Mouse (Mus musculus) R1 (cell line): Measurements from ENCODE around the gene Pou6f1.

Source experiments
- DNase-seq: peaks from one replicate; pipeline ENCODE4 v3.0.0-alpha.2; 2018; ENCODE audit warnings: low read depth, low spot score

Gene Pou6f1

DNA sequence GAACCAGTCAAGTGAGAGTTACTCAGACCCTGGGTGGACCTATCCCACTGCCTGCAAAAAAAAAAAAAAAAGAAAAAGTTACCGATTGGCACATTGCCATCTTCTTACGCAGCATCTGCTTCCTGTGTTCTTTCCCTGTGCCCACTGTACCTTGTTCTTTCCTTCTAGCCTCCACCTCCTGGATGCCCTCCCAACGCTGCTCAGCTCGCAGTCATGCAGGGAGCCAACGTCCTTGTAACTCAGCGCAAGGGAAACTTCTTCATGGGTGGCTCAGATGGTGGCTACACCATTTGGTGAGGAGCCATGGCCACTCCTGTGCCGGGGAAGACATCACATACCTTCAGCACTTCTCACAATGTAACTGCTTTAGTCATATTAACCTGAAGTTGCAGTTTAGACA is 19.4 kb upstream of the Pou6f1 start:
- no peak for DNase-seq

DNA sequence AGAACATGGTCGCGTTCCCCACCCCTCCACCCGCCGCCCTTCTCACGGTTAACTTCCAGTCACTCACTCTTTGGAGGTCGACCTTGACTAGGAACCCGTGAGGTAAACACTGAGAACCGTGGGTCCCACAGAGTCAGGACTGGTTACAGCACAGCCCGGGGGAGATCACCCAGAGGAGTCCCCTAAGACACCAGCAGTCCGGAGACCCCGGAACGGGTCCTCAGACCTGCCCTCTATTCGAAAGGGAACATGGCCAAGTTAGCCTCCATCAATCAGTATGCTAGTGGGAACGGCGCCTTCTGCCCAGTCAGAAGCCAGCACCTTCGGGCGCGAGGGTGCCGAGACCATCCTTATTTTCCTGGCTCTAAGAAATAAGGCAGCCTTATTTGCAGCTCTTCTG is 16.4 kb upstream of the Pou6f1 start:
- no peak for DNase-seq

DNA sequence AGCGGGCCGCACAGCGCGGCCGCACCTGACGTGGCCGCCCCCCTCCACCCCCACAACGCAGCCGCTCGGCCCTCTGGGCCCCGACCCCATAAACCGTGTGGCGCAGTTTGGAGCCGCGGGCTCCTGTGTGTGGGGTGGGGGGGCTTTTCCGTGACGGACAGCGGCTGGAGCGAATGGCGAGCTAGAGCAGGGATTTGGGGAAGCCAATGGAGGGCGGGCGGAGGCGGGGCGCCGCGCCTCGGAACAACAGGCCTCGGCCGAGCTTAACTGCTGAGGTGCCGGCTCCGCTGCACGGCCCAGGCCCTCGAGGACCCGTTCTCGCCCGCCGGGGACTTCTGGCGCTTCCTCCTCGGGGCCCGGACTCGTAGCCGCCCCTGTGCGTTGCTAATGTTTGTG is 16.0 kb upstream of the Pou6f1 start:
- DNase-seq = peak; percentile 93

DNA sequence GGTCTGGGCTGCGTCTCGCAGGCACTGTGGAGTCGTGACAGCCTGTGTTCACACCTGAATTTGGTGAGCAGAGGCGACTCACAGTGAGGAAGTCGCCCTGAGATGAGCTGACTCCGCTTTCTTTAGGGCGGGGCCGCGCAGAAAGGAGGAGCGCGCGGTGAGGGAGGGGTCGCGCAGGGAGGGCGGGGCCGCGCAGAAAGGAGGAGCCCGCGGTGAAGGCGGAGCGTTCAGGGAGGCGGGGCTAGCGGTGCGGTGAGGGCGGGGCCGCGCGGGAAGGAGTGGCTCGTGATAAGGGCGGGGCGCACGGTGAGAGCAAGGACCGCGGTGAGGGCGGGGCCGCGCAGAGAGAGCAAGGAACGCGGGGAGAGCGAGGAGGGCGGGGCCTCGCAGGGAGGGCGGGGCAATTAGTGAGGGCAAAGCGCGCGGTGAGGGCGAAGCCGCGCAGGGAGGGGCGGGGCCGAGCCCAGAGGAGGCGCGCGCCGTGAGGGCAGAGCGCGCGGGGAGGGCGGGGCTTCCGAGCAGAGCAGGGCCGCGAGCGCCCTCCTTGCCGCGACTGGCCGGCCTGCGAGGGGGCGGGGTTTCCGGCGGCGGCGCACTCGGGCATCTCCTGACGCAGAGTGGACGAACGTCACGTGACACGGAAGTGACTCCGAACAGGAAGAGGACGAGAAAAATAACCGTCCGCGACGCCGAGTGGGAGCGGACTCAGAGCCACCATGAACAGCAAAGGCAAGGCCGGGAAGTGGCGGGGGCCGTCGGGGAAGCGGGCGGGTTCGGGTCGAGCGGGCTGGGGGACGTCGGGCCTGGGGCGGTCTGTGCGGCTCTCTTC is 15.4 kb upstream of the Pou6f1 start, which contains the start of gene Dazap2:
Gene Dazap2, plus strand, starts transcription at position 354 of the 829 bp plus-strand sequence.
- DNase-seq = peak; percentile 97

DNA sequence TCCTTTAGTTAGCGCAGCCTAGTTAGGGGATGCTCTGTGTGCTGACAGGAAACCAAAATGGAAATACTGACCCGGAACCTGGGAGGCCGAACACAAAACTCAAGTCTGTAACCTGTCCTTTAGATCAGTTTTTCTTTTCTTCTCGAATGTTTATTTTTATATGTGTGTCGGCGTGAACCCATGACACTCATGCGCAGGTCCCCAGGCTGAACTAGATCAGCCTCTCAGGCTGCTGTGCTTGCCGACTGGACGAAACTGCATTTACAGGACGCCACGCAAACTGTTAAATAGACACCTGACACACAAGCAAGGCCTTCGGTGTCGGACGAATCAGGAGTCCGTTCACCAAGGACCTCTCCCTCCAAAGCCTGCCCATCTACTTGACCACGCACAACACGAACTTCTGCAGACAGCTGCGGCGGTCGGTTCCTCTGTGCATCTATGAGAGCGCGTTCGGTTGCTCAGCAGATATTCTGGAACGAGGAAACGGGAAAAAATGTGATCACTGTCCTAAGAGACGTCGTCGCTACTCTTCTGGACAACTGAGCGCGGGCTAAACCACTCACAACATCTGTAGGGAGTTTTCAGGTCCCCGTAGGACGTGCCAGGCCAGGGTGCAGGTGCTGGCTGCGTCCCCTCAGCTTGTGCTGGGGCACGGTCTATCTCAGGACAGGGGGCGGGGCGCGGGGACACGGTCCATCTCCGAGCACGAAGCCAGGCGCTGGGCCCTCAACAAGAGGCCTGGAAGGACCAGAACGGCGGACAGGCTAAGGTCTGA is 14.6 kb upstream of the Pou6f1 start:
- no peak for DNase-seq

DNA sequence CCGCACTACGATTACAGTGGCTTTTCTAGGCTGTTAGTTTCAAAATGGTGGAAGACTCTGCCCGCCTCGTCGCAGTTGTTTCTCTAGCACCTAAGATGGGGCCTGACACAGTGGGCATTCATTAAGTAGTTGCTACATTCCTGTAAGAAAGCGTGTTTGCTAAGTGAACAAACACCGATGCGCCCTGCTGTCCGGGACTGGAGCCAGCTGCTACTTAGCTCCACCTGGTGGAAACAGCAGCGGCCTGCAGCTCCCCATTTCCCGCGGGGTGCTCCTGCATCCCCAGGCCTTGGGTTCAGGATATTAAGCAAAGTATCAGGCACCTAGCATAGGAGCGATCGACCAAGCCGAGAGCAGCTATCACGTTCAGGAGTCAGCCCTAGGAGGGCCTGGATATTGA is 13.8 kb upstream of the Pou6f1 start:
- peak; percentile 91 for DNase-seq

DNA sequence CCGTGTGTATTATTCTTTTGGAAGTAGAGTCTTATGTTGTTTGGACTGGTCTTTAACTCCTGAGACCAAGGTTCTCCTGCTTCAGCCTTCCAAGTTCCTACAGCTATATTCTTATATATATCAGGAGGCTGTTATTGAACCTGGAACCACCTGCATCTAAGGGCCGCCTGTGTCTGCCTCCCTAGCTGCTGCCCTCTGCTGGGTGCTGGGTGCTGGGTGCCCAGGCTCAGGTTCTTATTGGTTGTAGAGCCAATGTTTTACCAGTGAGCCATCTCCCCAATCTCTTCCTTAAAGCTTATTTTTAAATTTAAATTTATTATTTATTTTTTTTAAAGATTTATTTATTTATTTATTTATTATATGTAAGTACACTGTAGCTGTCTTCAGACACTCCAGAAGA is 12.6 kb upstream of the Pou6f1 start:
- peak; percentile 50 for DNase-seq

DNA sequence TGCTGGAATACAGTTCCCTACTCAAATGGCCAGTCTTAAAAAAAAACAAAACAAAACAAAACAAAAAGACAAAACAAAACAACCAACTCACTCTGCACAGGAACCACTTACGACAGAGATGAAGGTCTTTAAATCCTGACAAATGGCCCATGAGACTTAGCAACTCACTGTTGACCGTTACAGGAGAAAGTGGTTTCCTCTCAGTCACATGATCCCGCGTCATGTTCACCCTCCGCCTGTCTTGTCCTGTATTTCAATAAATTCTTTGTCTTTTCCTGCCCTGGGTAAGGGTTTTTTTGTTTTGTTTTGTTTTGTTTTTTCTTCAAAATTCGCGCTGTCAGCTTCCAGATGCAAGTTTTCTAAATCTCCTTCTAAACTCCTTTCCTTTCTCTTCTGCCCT is 12.2 kb upstream of the Pou6f1 start:
- no peak for DNase-seq

DNA sequence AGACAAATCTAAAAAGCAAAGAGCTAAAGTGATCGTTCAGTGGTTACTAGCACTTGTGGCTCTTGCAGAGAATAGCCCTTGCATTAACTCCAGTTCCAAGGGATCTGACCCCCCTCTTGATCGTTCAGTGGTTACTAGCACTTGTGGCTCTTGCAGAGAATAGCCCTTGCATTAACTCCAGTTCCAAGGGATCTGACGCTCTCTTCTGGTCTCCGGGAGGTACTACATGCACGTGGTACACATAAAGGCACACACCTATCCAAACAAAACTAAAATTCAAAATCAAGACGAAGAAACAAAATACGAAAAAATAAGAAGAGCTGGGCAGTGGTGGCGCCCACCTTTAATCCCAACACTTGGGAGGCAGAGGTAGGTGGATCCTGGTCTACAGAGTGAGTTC is 6.9 kb upstream of the Pou6f1 start:
- DNase-seq = peak; percentile 59

DNA sequence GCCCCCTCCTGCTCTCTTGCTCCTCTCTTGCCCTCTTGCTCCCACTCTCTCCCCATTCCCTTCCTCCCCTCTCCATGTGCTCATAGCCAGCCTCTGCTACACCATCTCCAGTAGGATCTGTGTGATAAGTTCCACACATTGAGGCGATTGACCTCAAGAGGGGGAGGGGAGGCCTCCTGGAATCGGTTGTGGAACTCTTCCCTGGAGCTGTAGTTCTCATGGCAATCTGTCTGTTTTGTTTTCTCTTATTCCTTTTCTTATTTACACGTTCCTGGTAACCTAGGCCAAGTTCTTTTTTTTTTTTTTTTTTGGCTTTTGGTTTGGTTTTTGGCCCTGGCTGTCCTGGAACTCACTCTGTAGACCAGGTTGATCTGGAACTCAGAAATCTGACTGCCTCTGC is 1.9 kb upstream of the Pou6f1 start:
- no peak for DNase-seq

DNA sequence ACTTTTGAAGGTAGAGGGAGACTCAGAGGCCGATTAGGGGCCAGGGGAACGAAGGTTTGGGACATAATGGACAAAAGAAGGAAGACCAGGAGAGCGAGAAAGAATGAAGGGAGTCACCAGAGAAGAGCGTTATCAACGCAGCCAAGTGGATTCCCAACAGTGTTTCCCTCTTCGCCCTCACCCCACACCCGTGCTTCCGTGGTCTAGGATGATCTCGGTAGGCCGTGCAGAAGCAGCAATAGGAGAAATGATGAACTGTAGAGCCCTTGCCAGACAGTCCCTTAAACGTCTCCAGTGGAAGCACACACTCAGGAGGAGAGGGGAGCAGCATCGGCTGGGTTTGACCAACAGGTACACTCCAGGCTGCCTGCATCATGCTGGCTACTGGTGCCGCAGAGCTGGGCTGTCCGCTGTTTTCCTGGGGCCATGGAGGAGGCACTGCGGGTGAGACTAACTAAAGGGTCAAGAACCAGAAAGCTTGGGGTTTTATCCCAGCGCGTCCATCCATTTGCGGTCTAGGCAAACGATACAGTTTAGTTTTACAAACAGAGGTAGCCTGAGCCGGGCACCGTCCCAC is 1.0 kb upstream of the Pou6f1 start:
- DNase-seq = no peak

DNA sequence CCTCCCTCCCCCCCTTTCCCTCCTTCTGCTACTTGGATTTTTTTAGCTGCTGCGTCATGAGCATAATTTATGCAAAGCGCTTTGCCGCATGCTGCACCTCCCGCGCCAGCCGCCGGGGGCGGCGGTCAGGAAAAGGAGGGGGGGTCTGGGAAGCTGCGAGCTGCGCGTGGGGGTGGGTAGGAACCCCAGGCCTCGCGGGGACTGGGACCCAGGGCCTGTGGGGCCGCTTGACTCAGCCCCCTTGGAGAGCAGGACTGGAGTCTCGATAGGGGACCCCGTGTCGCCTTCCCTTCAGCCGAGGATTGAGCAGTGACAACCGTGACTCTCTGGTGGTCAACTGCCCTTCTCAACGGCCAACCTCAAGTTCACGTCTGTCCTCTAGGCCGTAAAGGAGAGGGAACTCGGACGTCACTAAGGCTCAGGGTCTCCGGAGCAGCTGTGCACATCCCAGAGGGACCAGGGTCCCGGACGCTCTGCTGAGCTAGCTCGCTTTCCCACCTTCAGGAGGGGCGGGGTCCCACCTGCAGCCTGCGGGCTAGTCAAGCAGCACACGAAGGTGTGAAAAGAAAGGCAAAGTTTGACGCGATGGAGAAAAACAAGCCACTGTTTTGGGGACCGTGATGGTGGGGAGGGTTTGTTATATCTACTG is 387 bp upstream of the Pou6f1 start:
- peak; percentile 81 for DNase-seq

DNA sequence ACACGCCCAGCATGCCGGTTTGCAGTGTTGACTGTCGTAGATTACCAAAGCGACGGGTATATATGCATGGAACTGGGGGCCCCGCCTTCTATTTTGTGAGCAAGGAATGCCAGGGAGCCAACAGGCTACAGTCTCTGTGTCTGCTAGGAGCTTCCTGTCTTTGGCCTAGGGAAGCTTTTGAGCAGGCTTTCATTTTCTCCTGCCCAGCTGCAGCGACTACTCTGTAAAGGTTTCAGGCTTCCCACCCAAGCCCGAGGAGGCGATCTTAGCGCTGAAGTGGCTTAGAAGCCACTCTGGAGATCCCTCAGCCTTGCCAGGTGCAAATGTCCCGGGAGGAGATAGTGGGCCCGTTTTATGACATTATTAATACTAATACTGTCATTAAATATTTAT is 905 bp downstream of the Pou6f1 start:
- DNase-seq = peak; percentile 67

DNA sequence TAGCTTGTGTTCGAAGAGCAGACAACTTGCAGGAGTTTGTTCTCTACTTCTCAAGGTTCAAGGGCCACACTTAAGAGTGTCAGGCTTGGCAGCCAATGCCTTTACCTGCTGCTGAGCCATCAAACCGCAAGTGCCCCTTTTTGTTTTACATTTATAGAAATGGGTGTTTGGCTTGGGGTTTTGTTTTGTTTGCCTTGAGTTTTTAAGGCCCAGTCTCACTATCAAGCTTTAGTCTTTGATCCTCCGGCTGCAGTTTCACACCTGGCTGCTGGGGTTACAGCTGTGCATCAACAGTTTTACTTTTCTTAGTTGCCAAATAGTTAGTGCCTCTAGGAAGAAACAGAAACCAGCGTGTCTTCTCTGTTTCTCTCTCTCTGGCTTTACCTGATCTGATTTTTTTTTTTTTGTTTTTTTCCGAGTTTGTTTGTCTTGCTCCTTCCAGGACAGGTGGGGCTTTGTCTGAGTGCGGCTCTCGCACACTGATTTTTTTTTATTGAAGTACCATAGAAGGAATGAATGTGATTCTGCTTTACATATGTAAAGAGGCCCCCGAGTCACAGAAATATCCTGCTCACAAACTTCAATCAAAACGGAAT is 1.4 kb downstream of the Pou6f1 start:
- no peak for DNase-seq

DNA sequence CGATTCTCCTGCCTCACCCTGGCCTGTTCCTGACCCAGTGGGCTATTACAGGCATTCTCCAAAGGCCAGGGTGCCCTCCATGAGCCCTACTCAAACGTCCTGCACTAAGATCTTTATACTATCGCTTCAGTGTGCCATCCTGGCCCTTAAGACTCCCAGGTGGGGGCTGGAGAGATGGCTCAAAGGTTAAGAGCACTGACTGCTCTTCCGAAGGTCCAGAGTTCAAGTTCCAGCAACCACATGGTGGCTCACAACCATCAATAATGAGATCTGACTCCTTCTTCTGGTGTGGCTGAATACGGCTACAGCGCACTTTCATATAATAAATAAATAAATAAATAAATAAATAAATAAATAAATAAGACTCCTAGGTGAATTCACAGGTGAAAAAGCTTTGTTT is 7.0 kb downstream of the Pou6f1 start:
- DNase-seq = no peak

DNA sequence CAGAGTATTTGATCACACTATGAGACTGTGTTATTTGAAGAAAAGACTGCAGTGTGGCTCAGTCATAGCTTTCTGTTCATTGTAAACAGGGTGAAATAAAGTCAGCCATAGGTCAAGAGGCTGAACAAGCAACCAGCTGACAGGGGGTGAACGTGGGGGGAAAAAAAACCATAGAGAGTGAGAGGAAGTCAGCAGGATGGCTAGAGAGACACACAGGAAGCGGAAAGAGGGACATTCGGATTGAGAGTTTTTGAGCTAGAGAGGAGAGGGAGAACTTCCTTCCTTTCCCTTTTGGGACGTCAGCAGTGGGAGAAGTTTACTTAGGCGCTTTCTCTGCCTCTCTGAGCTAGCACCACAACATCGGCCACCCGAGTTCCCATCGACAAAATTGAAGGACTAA is 9.3 kb downstream of the Pou6f1 start:
- DNase-seq = no peak

DNA sequence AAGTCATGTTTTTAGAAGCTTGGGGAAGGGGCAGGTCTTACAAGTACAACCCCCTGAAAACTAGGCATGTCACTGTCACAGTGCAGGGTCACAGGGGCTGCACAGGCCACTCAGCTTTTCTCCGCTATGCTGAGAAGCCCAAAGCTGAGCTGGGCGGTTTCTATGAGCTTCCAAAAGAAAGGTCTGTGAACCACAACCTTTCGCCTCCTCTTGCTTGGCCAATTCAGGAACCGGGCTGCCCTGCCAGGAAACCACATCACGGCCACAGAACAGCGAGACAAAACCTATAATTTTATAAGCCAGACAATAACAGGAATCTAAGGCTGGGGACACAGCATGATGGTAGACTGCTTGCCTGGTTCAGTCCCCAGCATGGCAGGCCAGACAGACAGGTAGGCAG is 11.5 kb downstream of the Pou6f1 start:
- no peak for DNase-seq

DNA sequence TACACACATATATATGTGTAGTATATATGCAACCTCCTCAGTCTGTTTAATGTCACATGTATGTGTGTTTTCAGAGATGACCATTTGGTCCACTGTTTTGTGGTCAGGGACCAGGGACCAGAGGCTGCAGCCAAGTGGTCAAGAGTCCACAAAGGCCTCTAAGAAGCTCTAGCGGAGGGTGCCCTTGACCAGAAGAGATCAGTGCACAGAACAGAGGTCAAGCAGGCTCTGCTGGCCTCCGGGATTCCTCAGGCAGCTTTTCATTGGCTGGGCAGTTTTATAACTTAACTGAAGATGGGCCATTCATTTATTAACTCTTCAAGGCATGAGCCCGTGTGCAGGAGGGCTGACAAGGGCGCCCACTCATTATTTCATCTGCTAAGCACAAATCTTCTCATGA is 12.6 kb downstream of the Pou6f1 start:
- no peak for DNase-seq

DNA sequence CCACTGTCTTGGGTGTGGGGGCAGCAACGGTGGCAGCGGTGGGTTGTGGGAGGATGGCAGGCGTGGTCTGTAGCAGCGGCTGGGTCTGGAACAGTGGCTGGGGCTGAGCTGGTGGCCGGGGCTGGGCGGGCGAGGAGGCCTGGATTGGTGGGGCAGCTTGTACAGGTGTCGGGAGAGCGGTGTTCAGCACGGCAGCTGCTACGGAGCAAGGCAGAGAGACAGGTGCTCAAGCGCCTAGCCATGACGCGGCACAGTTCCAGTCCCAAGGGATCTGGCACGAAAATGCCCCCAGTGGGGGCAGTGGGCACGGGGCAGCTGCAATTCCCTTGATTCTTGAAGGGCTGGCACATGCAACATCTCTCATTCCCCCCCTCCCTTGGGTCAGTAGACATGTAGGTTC is 13.9 kb downstream of the Pou6f1 start:
- DNase-seq = no peak

DNA sequence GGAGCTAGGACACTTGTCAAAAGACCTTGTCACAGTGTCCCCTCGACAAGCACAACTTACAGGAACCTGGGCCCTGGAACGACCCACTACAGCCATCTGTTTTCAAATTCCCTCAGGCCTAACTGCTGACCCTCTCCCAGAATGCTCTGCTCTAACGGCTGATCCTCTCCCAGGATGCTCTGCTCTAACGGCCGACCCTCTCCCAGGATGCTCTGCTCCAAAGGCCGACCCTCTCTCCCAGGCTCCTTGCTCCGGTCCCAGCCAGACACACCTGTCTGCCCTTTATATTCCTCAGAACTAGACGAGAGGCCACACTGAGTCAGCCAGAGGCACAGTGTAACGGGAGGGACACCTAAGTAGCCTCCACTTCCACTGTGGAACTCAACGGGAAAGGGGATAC is 19.7 kb downstream of the Pou6f1 start:
- DNase-seq = no peak

DNA sequence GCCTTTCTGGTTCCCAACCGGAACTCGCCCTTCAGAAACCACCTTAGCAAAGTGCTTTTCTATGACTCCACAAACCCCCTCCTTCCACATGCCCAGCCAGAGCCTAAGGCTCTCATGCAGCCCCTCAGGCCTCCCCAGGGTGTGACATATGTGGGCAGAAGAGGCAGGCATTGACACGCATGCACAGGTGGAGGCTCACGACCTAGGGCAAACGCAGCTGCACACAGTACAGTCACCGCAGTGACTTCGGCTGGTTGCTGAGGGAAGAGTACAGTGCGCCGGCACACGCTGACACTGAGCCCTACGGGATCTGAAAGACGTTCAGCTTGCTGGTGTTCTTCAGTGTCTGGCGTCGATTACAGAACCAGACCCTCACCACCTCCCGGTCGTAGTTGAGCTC is 21.8 kb downstream of the Pou6f1 start:
- no peak for DNase-seq

DNA sequence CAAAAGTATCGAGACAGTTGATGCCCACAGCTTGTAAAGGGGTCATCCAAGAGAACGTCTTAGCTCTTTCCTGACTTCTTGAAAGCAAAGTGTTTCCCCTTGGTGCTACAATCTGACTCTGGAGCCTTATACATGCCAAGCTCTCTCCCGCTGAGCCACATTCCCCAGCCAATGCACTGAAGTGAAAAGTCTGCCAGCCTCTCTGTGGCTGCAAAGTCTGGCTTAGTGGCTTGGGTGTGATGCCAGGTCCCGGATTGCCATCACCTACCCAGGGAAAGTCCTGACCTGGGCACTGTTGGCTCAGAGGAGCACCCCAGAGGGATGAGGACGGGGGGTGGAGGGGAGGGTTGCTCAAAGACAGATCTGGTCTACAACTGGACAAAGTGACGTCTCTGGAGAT is 23.0 kb downstream of the Pou6f1 start:
- DNase-seq = no peak
